Mouse (Mus musculus) cerebellum, postnatal 4 days (tissue): ENCODE measurements around the gene Gm11639.

Source experiments
- DNase-seq, 2 experiments: peaks; one replicate each; pipeline ENCODE4 v3.0.0; 2022; ENCODE audit warnings: low spot score in 2 of 2, mixed read lengths in 1 of 2

Gm11639 gene

DNA sequence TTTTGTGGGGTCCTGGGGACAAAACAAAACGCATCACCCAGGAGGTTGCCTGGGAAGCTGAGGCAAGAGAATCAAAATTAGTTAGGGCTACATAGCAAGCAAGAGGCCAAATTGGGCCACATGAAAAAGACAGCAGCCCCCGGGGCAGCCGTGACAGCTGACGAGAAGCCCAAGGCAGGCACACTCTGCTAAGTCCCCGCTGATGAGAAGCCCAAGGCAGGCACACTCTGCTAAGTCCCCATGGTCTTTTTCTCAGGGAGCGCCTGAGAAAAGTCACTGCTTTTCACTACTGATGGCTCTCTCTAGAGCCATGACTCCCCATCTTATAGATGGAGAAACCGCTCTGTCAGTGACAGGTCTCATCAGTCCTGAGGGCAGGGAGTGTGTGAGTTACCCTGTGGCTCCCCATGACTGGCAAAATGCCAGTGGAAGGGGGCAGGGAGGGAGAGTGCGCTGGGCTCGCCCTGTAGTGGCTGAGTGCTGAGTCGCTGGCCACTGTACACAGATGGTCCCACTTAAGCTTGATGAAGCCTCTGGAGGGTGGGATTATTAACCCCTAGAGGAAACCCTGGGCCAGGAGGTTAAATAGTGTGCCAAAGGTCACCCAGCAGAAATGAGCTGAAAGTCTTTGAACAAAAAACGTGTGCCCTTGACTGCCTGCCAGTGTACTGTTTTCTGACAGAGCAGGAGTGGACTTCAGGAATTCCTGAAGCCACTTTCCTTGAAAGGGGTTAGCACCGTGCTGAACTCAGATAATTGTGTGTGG lies 467.7 kb downstream of the Gm11639 start:
- DNase-seq, result peak in 1 of 2 experiments; percentile 22

DNA sequence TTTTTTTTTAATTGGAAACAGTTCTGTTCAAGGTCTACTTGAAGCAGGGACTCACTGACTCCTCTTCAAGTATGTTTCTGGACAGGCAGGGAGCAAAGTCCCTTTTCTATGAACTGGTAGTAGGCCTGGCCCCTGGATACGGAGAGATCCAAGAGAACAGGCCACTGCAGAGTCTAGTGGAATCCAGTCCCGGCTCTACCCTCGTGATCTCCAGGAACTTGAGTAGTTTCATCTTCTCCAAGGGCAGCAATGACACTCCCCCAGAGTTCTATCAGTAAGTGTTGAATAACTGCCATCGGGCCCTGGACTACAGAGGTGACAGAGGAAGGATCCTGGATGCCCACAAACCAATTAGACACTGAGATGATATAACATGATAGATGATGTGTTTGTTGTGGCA lies 470.4 kb downstream of the Gm11639 start:
- no peak for DNase-seq

DNA sequence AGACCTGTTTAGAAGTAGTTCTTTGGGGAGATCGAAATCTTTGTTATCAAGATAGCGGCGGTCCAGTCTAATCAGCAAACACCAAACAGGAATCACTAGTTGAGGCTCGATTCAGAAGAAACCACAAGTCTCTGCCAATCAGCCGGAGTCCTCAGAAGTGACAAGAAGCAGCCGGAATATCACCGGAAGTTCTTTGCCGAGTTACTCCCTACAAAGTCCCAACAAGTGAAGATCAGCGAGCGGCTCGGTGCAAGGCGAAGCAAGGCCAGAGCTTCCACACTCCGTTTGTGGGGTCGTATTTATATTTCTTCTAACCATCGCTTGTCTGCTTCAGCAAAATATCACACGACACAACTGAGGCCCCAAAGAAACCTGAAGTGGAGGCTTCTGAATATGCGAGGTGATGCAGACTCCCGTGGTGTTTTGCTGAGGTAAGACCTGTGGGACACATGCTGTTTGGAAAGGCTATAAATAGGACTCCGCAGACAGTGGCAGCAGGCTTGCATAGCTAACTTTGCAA lies 471.3 kb downstream of the Gm11639 start:
- no peak for DNase-seq

DNA sequence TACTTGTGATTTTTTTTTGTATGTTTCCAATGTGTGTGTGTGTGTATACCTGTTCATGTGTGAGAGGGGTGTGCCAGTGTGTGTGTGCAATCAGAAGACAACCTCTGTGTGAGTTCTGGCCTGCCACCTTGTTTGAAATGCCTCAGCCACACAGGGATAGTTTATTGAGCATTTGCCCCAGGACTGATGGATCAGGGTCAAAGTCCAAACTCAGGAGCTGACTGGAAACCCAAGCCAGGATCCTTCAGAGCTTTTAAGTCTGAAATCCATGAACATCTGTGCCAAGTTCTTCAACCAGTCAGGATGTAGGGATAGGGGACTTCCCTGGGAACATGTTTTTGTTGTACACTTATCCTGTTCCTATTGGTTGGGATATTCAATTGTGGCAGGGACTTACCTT lies 472.5 kb downstream of the Gm11639 start:
- no peak for DNase-seq

DNA sequence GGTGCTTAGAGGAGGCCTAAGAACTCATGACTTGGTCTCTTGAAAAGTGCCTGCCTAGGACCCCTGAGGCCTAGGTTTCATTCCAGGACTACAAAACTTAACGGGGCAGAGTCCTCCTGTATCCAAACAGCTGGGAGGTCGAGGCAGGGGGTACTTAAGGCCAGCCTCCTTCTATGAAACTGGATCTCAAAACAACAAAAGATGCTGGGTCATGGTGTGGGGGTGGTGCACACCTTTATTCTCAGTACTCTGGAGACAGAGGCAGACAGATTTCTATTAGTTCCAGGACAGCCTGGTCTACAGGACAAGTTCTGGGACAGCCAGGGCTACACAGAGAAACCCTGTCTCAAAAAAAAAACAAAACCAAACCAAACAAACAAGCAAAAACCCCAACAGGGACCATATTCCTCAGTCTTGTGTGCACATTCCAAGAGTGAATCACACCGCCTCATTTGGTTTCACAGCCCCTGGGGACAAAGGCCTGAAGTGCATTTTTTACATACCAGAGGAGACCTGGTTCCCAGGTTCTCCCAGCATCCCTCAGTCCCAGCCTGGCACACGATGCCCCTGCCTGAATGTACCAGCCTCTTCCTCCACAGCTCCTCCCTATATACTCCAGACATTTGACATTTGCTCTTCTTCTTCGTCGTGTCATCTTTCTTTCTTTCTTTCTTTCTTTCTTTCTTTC lies 474.3 kb downstream of the Gm11639 start:
- no peak for DNase-seq

DNA sequence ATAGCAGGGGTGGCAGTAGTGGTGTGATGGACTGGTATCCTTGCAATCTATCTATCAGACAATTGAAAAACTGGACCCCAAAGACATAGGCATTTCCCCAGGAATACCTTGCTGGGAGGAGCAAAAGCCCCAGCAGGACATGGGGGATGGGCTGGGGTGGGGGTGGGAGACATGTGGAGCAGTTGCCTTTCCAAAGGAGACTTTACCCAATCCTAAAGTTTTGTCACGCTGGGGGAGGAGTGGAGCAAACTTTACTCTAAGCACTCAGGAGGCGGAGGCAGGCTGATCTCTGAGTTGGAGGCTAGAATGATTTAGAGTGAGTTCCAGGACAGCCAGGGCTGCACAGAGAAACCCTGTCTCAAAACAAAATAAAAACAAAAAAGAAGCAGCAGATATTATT lies 475.9 kb downstream of the Gm11639 start:
- DNase-seq, result no peak

DNA sequence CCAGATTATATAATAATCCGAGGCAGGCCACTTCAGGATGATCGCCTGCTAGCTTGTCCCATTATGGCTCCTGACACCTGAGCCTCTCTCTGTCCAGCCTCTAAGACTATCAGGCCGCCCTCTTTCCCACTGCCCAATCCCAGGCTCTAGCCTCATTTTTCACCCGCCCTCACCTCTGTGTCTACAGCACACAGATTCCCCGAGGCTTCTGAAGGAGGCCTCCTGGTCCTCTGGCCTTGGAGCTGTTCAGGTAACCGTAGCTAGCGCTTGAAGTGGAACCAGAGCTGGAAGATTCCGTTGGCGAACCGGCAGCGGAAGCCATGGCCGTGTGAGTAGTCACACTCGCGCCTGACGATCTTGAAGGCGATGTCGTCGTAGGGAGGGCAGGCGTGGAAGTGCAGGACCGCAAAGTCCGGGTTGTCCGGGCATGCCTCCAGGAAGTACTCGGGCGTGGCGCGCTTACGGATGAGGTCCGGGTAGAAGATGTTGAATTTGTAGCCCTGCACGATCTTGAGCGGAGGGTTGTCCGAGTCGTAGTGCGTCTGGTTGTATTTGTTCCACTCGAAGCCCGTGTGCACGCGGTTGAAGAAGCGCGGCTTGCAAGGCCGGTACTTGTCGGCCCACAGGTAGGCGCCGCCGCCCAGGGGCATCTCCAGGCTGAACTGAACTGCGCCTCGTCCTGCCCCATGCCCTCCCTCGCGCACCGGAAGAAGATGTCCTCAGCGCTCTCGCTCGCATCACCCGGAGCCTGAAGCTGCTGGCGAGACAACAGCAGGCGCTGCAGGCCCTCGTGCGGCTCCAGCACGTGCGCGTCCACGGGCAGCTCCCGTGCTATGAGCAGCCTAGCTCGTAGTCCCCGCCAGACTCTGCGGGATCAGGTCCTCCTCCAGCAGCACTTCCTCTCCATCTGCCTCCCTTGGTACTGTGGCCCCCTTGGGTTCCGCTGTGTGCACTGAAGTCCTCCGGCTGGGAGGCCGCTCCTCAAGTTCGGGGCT lies 479.3 kb downstream of the Gm11639 start:
- DNase-seq, result no peak

DNA sequence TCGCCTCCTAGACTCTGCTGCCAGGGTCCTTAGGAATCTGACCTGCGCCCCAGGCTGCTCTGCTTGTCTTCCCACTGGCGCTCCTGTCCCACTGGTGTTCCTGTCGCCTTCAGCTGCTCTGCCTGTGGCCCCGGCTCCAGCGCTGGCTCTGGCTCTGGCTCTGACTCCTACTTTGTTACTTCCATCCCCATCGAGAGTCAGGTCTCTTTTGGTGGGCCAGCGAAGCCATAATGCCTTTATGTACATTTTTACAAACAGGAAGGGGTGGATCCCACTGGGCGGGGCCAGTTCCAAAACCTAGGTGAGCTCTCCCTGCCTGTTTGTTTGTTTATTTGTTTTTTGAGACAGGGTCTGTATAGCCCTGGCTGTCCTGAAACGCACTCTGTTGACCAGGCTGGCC lies 481.3 kb downstream of the Gm11639 start:
- no peak for DNase-seq
